Mouse (Mus musculus) lung, embryonic 14.5 days (tissue): Measurements from ENCODE around the gene Kat2a. TPM values are rescaled to one million over a fixed set of nuclear protein-coding genes. Genes with fewer than 3 reads are reported as not detected.

ENCODE experiments used
- ATAC-seq: fragments of 200-750 bp; cut with Nextera tagmentation; 2 replicates; pipeline ENCODE4 v1.8.0; 2017; ENCODE audit warnings: mild to moderate bottlenecking, moderate TSS enrichment, moderate library complexity; ENCODE audit not compliant: insufficient read depth
- DNase-seq: peaks from one replicate; pipeline ENCODE4 v3.0.0-alpha.2; 2015
- H3K27ac ChIP-seq: fragments of 300-500 bp; sonication (generic); 2 replicates; pipeline ENCODE4 v1.5.1; 2014; ENCODE audit warnings: low read depth, mild to moderate bottlenecking, moderate library complexity
- H3K27me3 ChIP-seq: fragments of 300-500 bp; sonication (generic); 2 replicates; pipeline ENCODE4 v1.6.1; 2014; ENCODE audit warnings: low read length, control low read depth; ENCODE audit not compliant: insufficient read depth
- H3K36me3 ChIP-seq: fragments of 300-500 bp; sonication (generic); 2 replicates; pipeline ENCODE4 v1.6.1; 2014; ENCODE audit warnings: control low read depth; ENCODE audit not compliant: insufficient read depth
- H3K4me1 ChIP-seq: fragments of 300-500 bp; sonication (generic); 2 replicates; pipeline ENCODE4 v1.6.1; 2014; ENCODE audit warnings: antibody characterized with exemption, control low read depth; ENCODE audit not compliant: insufficient read depth
- H3K4me2 ChIP-seq: fragments of 300-500 bp; sonication (generic); 2 replicates; pipeline ENCODE4 v1.6.1; 2014; ENCODE audit warnings: mild to moderate bottlenecking
- H3K4me3 ChIP-seq: fragments of 300-500 bp; sonication (generic); 2 replicates; pipeline ENCODE4 v1.5.1; 2014; ENCODE audit warnings: low read depth, low read length
- H3K9ac ChIP-seq: fragments of 300-500 bp; sonication (generic); 2 replicates; pipeline ENCODE4 v1.6.1; 2014
- H3K9me3 ChIP-seq: fragments of 300-500 bp; sonication (generic); 2 replicates; pipeline ENCODE4 v1.6.1; 2016; ENCODE audit warnings: low read depth, low read length, control low read depth
- CTCF ChIP-seq: IDR thresholded peaks from 2 replicates; pipeline ENCODE4 v1.5.1; 2016; ENCODE audit warnings: antibody characterized with exemption, low read depth
- WGBS: fragments of 180-500 bp; shearing (Covaris S2); extraction: QIAGEN DNeasy Blood & Tissue Kit; methylation state at CpG from one replicate; pipeline ENCODE4 v1.1.7; 2014; 5-methylcytosine and 5-hydroxymethylcytosine counted together
- polyA plus RNA-seq: library from polyadenylated mRNA; unstranded; fragments of >200 nt; fragmentation: Nextera tagmentation; extraction: Ambion mirVana; gene quantifications from 2 replicates; pipeline ENCODE4 v1.2.1, GENCODE M21; 2014

Kat2a gene
- polyA plus RNA-seq, 1 experiment from 2014 or later, result 73.6 TPM

- Histone ChIP-seq H3K4me2 (peak overlapping the region; percentile 84), H3K4me1 (peaks cover 6% of the 10 kb centered on the region), H3K9ac (peak overlapping the region; percentile 90), H3K9me3 (no peaks in the 10 kb centered on the region), H3K27ac (0 out of 2 replicates have a peak overlapping the region, but pooled peaks have one; percentile 36), H3K4me3 (peak overlapping the region; percentile 90), H3K36me3 (0 out of 2 replicates have a peak, but pooled peaks cover 11% of the 10 kb centered on the region), H3K27me3 (no peaks in the 10 kb centered on the region)
- 64% methylated on average over 14 of the region's 14 CpGs for WGBS
- no peak for TF ChIP-seq CTCF
- ATAC-seq, result no peak
- no peak for DNase-seq
These were observed 23.9 kb upstream of the Kat2a start for GRCm38 (mm10) chr11:100735954-100736745.

- ATAC-seq, result no peak
- Histone ChIP-seq H3K36me3 (0 out of 2 replicates have a peak, but pooled peaks cover 11% of the 10 kb centered on the region), H3K9ac (no peak overlapping the region; the same call in 1 of the 2 replicates), H3K4me3 (peak overlapping the region; percentile 90), H3K27me3 (no peaks in the 10 kb centered on the region), H3K27ac (no peak overlapping the region), H3K9me3 (no peaks in the 10 kb centered on the region), H3K4me1 (peaks cover 6% of the 10 kb centered on the region), H3K4me2 (peak overlapping the region; percentile 84)
- no peak for DNase-seq
- 84% methylated on average over 9 of the region's 9 CpGs for WGBS
- TF ChIP-seq CTCF, result no peak
These were observed 23.0 kb upstream of the Kat2a start for GRCm38 (mm10) chr11:100735134-100735865.

GRCm38 (mm10) chr11:100730477-100731205 is 18.4 kb upstream of the Kat2a start:
- Histone ChIP-seq H3K9me3 (no peaks in the 10 kb centered on the region), H3K9ac (no peak overlapping the region), H3K36me3 (peaks cover 26% of the 10 kb centered on the region), H3K4me2 (no peak overlapping the region), H3K4me3 (no peak overlapping the region), H3K27ac (no peak overlapping the region), H3K4me1 (no peaks in the 10 kb centered on the region), H3K27me3 (no peaks in the 10 kb centered on the region)
- ATAC-seq (no peak), DNase-seq (no peak)
- no peak for TF ChIP-seq CTCF
- WGBS, result 84% methylated on average over 6 of the region's 6 CpGs

DNA sequence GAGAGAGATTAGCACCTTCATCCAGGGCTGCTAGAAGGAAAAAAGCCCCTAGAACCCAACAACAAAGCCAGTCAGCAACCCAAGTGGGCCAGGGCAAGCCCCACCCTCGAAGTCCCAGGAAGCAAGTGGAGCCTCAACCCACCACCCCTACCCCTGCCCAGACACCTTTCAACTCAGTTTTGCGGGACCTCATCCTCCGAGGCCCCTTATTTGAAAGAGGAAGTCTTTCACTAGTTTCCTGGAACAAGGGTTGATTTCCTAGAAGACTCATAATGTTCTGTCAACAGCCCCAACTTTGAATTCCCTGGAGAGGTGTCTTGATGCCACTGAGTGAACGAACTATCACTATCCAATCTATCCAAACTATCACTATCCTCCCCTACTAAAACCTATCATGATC is 17.7 kb upstream of the Kat2a start:
- H3K27ac ChIP-seq, result no peak overlapping the region
- ATAC-seq (no peak), DNase-seq (no peak)
- no peak overlapping the region for H3K9ac ChIP-seq
- no peak overlapping the region for H3K4me2 ChIP-seq
- TF ChIP-seq CTCF, result no peak
- no peak overlapping the region for H3K4me3 ChIP-seq
- WGBS, result 85% methylated on average over 4 of the region's 4 CpGs
- no peaks in the 10 kb centered on the region for H3K9me3 ChIP-seq
- H3K4me1 ChIP-seq, result peaks cover 5% of the 10 kb centered on the region
- H3K27me3 ChIP-seq, result no peaks in the 10 kb centered on the region
- peaks cover 26% of the 10 kb centered on the region for H3K36me3 ChIP-seq

DNA sequence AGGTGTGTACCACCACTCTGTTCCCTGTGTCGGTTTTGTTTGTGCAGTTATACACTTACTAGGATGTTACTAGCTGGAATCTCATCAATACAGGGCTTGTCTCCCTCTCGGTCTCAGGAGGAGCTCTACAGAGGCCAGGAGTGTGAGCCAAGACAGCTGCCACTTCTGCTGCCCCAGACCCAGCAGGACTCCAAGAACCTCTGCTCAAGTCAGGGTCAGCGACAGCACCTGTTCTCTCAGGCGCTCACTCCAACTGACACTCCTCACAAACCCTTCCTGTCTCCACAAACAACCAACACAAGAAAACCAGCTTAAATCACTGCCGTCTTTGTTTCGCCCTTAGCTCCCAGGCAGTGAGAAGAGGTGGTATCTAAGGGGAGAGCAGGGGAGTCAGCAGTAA is 16.3 kb upstream of the Kat2a start:
- DNase-seq (no peak), ATAC-seq (no peak)
- Histone ChIP-seq H3K4me1 (peaks cover 7% of the 10 kb centered on the region), H3K9me3 (no peaks in the 10 kb centered on the region), H3K9ac (no peak overlapping the region), H3K27me3 (no peaks in the 10 kb centered on the region), H3K4me2 (no peak overlapping the region), H3K36me3 (peaks cover 26% of the 10 kb centered on the region), H3K4me3 (no peak overlapping the region), H3K27ac (no peak overlapping the region)
- no peak for TF ChIP-seq CTCF
- WGBS, result 77% methylated on average over 6 of the region's 6 CpGs

GRCm38 (mm10) chr11:100727201-100727600 is 14.9 kb upstream of the Kat2a start:
- H3K36me3 ChIP-seq, result peaks cover 17% of the 10 kb centered on the region
- H3K9ac ChIP-seq, result no peak overlapping the region
- DNase-seq, result no peak
- no peak for TF ChIP-seq CTCF
- H3K27ac ChIP-seq, result no peak overlapping the region
- no peak for ATAC-seq
- H3K4me2 ChIP-seq, result no peak overlapping the region
- H3K27me3 ChIP-seq, result no peaks in the 10 kb centered on the region
- no peaks in the 10 kb centered on the region for H3K9me3 ChIP-seq
- H3K4me3 ChIP-seq, result no peak overlapping the region
- 96% methylated on average over 3 of the region's 3 CpGs for WGBS
- peaks cover 8% of the 10 kb centered on the region for H3K4me1 ChIP-seq
